Mouse (Mus musculus) MEL (cell line): Measurements from ENCODE around the gene Gm20388. TPM values are rescaled to one million over a fixed set of nuclear protein-coding genes. Genes with fewer than 3 reads are reported as not detected.

ENCODE experiments used
- DNase-seq: peaks from one replicate; pipeline ENCODE4 v3.0.0; 2011; ENCODE audit warnings: low read depth, low spot score
- H3K27ac ChIP-seq: 2 replicates; pipeline ENCODE4 v1.5.1; 2012; ENCODE audit warnings: low read depth, mild to moderate bottlenecking, control low read depth, low read length, moderate library complexity; ENCODE audit not compliant: control insufficient read depth
- H3K27me3 ChIP-seq, 2 experiments: fragments of 150-350 bp in 1 of 2; sonication (generic) in 1 of 2; 2 replicates each; pipeline ENCODE4 v1.6.1; 2012; ENCODE audit warnings: low read length in 2 of 2, mild to moderate bottlenecking in 2 of 2, improper control_type of control experiment in 1 of 2, moderate library complexity in 1 of 2; ENCODE audit not compliant: insufficient read depth in 2 of 2, control insufficient read depth in 1 of 2
- H3K36me3 ChIP-seq, 2 experiments: 2 replicates each; pipeline ENCODE4 v1.6.1; 2012 to 2014; ENCODE audit warnings: low read length in 2 of 2, improper control_type of control experiment in 1 of 2, inconsistent platforms in 1 of 2, mild to moderate bottlenecking in 1 of 2; ENCODE audit not compliant: insufficient read depth in 2 of 2, control insufficient read depth in 1 of 2
- H3K4me1 ChIP-seq, 2 experiments: fragments of 150-350 bp in 1 of 2; sonication (generic) in 1 of 2; 2 replicates each; pipeline ENCODE4 v1.6.1; 2012; ENCODE audit warnings: low read length in 2 of 2, improper control_type of control experiment in 1 of 2, mild to moderate bottlenecking in 1 of 2; ENCODE audit not compliant: insufficient read depth in 2 of 2, control insufficient read depth in 1 of 2
- H3K4me3 ChIP-seq, 2 experiments: fragments of 150-350 bp in 1 of 2; sonication (generic) in 1 of 2; 2 replicates each; pipeline ENCODE4 v1.5.1; 2012; ENCODE audit warnings: low read depth in 2 of 2, low read length in 2 of 2, mild to moderate bottlenecking in 2 of 2, moderate library complexity in 2 of 2, control low read depth in 1 of 2, improper control_type of control experiment in 1 of 2; ENCODE audit not compliant: control insufficient read depth in 1 of 2, insufficient read depth in 1 of 2
- H3K79me2 ChIP-seq: 2 replicates; pipeline ENCODE4 v1.6.1; 2012; ENCODE audit warnings: mild to moderate bottlenecking, low read length, moderate library complexity; ENCODE audit not compliant: control insufficient read depth, poor library complexity, insufficient read depth
- H3K9ac ChIP-seq: 2 replicates; pipeline ENCODE4 v1.6.1; 2012; ENCODE audit warnings: low read depth, mild to moderate bottlenecking, control low read depth, low read length, moderate library complexity; ENCODE audit not compliant: control insufficient read depth, poor library complexity, severe bottlenecking
- H3K9me3 ChIP-seq: fragments of 150-350 bp; sonication (generic); replicated peaks from 2 replicates; pipeline ENCODE4 v1.6.1; 2012; ENCODE audit warnings: mild to moderate bottlenecking, low read length, improper control_type of control experiment, moderate library complexity; ENCODE audit not compliant: insufficient read depth
- BHLHE40 ChIP-seq: IDR thresholded peaks from 2 replicates; pipeline ENCODE4 v1.6.1; 2012; ENCODE audit warnings: low read depth, mild to moderate bottlenecking, inconsistent platforms, low read length, improper control_type of control experiment, borderline replicate concordance
- CHD1 ChIP-seq: IDR thresholded peaks from 2 replicates; pipeline ENCODE4 v1.6.1; 2012; ENCODE audit warnings: low read depth, mild to moderate bottlenecking, inconsistent platforms, low read length, improper control_type of control experiment
- CHD2 ChIP-seq: IDR thresholded peaks from 2 replicates; pipeline ENCODE4 v1.6.1; 2011; ENCODE audit warnings: low read length, improper control_type of control experiment
- CTCF ChIP-seq, 3 experiments: IDR thresholded peaks in 2 of 3; conservative IDR thresholded peaks in 1 of 3; 2 replicates each; pipeline ENCODE4 v1.5.1; 2011 to 2012; ENCODE audit warnings: low read length in 3 of 3, low read depth in 2 of 3, mild to moderate bottlenecking in 2 of 3, improper control_type of control experiment in 1 of 3, inconsistent platforms in 1 of 3, mixed read lengths in 1 of 3, moderate library complexity in 1 of 3; ENCODE audit not compliant: control insufficient read depth in 1 of 3, insufficient read depth in 1 of 3, poor library complexity in 1 of 3, severe bottlenecking in 1 of 3
- E2F4 ChIP-seq: IDR thresholded peaks from 2 replicates; pipeline ENCODE4 v1.6.1; 2011; ENCODE audit warnings: low read depth, low read length, improper control_type of control experiment, borderline replicate concordance
- ELF1 ChIP-seq: IDR thresholded peaks from 2 replicates; pipeline ENCODE4 v1.6.1; 2014; ENCODE audit warnings: low read depth, mild to moderate bottlenecking, inconsistent platforms, low read length, improper control_type of control experiment, moderate library complexity
- ETS1 ChIP-seq: IDR thresholded peaks from 2 replicates; pipeline ENCODE4 v1.6.1; 2012; ENCODE audit warnings: low read depth, mild to moderate bottlenecking, inconsistent platforms, low read length, improper control_type of control experiment, moderate library complexity
- GABPA ChIP-seq: IDR thresholded peaks from 2 replicates; pipeline ENCODE4 v1.6.1; 2012; ENCODE audit warnings: low read depth, mild to moderate bottlenecking, inconsistent platforms, low read length, improper control_type of control experiment, moderate library complexity
- GATA1 ChIP-seq: IDR thresholded peaks from 2 replicates; pipeline ENCODE4 v1.6.1; 2011; ENCODE audit warnings: low read depth, low read length, improper control_type of control experiment
- HCFC1 ChIP-seq: IDR thresholded peaks from 2 replicates; pipeline ENCODE4 v1.6.1; 2012; ENCODE audit warnings: low read depth, mild to moderate bottlenecking, inconsistent platforms, low read length, improper control_type of control experiment, moderate library complexity
- JUND ChIP-seq: IDR thresholded peaks from 2 replicates; pipeline ENCODE4 v1.6.1; 2011; ENCODE audit warnings: low read depth, mild to moderate bottlenecking, improper control_type of control experiment, low read length
- KAT2A ChIP-seq: conservative IDR thresholded peaks from 2 replicates; pipeline ENCODE4 v1.6.1; 2012; ENCODE audit warnings: low read depth, low read length, improper control_type of control experiment, inconsistent platforms
- MAFK ChIP-seq: IDR thresholded peaks from 2 replicates; pipeline ENCODE4 v1.6.1; 2011; ENCODE audit warnings: low read depth, mild to moderate bottlenecking, low read length, improper control_type of control experiment, borderline replicate concordance
- MAX ChIP-seq: IDR thresholded peaks from 2 replicates; pipeline ENCODE4 v1.6.1; 2011; ENCODE audit warnings: low read length, improper control_type of control experiment
- MAZ ChIP-seq: IDR thresholded peaks from 2 replicates; pipeline ENCODE4 v1.6.1; 2012; ENCODE audit warnings: low read depth, mild to moderate bottlenecking, inconsistent platforms, low read length, improper control_type of control experiment
- MYC ChIP-seq: IDR thresholded peaks from 2 replicates; pipeline ENCODE4 v1.6.1; 2011; ENCODE audit warnings: low read depth, mild to moderate bottlenecking, low read length, improper control_type of control experiment, moderate library complexity
- NELFE ChIP-seq: IDR thresholded peaks from 2 replicates; pipeline ENCODE4 v1.6.1; 2011; ENCODE audit warnings: low read depth, low read length, improper control_type of control experiment
- NRF1 ChIP-seq: IDR thresholded peaks from 2 replicates; pipeline ENCODE4 v1.6.1; 2014; ENCODE audit warnings: low read depth, mild to moderate bottlenecking, inconsistent platforms, low read length, improper control_type of control experiment, moderate library complexity; ENCODE audit not compliant: poor library complexity, insufficient read depth, severe bottlenecking
- POLR2A ChIP-seq, 2 experiments: IDR thresholded peaks; 2 replicates each; pipeline ENCODE4 v1.6.1; 2011 to 2012; ENCODE audit warnings: low read length in 2 of 2, mild to moderate bottlenecking in 2 of 2, control low read depth in 1 of 2, improper control_type of control experiment in 1 of 2, low read depth in 1 of 2, moderate library complexity in 1 of 2; ENCODE audit not compliant: control insufficient read depth in 1 of 2, insufficient read depth in 1 of 2, poor library complexity in 1 of 2
- POLR2AphosphoS5 ChIP-seq: IDR thresholded peaks from 2 replicates; pipeline ENCODE4 v1.6.1; 2012; ENCODE audit warnings: low read depth, borderline replicate concordance, mild to moderate bottlenecking, inconsistent platforms, low read length, moderate library complexity, mixed read lengths
- RCOR1 ChIP-seq: IDR thresholded peaks from 2 replicates; pipeline ENCODE4 v1.6.1; 2012; ENCODE audit warnings: low read depth, mild to moderate bottlenecking, inconsistent platforms, low read length, improper control_type of control experiment
- SMC3 ChIP-seq: IDR thresholded peaks from 2 replicates; pipeline ENCODE4 v1.6.1; 2011; ENCODE audit warnings: low read depth, low read length, improper control_type of control experiment
- TAL1 ChIP-seq: IDR thresholded peaks from 2 replicates; pipeline ENCODE4 v1.6.1; 2012; ENCODE audit warnings: mild to moderate bottlenecking, inconsistent platforms, low read length, moderate library complexity, mixed read lengths
- TBP ChIP-seq: IDR thresholded peaks from 2 replicates; pipeline ENCODE4 v1.8.0; 2011; ENCODE audit warnings: low read depth, low read length, improper control_type of control experiment
- UBTF ChIP-seq: IDR thresholded peaks from 2 replicates; pipeline ENCODE4 v1.6.1; 2012; ENCODE audit warnings: low read depth, mild to moderate bottlenecking, inconsistent platforms, low read length, improper control_type of control experiment, moderate library complexity, borderline replicate concordance; ENCODE audit not compliant: insufficient read depth
- USF1 ChIP-seq: IDR thresholded peaks from 2 replicates; pipeline ENCODE4 v1.6.1; 2014; ENCODE audit warnings: low read depth, mild to moderate bottlenecking, inconsistent platforms, low read length, improper control_type of control experiment, moderate library complexity
- USF2 ChIP-seq, 2 experiments: IDR thresholded peaks; 2 replicates each; pipeline ENCODE4 v1.6.1; 2011 to 2012; ENCODE audit warnings: improper control_type of control experiment in 2 of 2, low read length in 2 of 2, borderline replicate concordance in 1 of 2, inconsistent platforms in 1 of 2, low read depth in 1 of 2, mild to moderate bottlenecking in 1 of 2; ENCODE audit not compliant: insufficient read depth in 1 of 2
- ZKSCAN1 ChIP-seq: IDR thresholded peaks from 2 replicates; pipeline ENCODE4 v1.6.1; 2012; ENCODE audit warnings: low read depth, mild to moderate bottlenecking, inconsistent platforms, low read length, improper control_type of control experiment, moderate library complexity
- ZMIZ1 ChIP-seq: IDR thresholded peaks from 2 replicates; pipeline ENCODE4 v1.6.1; 2012; ENCODE audit warnings: low read depth, mild to moderate bottlenecking, inconsistent platforms, low read length, improper control_type of control experiment, moderate library complexity
- polyA plus RNA-seq, 2 experiments: library from polyadenylated mRNA; stranded (reverse) in 1 of 2; unstranded in 1 of 2; fragments of >175 nt in 1 of 2; fragments of >200 nt in 1 of 2; gene quantifications; 2 replicates each; pipeline versions ENCODE4 v1.2.1 to v1.2.4; 2012; ENCODE audit warnings: low replicate concordance in 2 of 2, low read depth in 1 of 2; ENCODE audit not compliant: insufficient read length in 2 of 2, insufficient read depth in 1 of 2, missing spikeins in 1 of 2
- total RNA-seq: library from RNA; depleted of rRNA; stranded (reverse); fragments of 300-350 nt; gene quantifications from 2 replicates; pipeline ENCODE4 v1.2.3, GENCODE M21; 2012

Gm20388 gene
- total and polyA plus RNA-seq, 3 experiments, result 11.1 to 17.8 TPM; not detected in 1

DNA sequence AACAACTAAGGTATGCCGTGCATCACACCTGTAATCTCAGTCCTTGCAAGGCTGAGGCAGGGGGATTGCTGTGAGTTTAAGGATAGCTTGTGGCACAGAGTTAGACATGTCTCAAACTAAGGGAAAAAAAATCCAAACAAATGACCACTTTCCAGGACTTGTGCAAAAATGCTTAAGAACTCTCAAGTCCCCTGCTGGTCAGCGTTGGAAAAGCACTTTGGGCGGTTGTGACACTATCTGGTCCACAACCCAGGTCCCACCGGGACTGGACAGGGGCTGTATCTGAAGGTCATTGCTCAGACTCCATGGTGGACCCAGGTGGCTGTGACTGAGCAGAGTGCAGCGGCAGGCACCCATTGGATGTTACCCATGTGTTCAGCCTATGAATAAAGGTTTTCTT lies 1219.9 kb downstream of the Gm20388 start:
- Histone ChIP-seq H3K4me3 (no peak overlapping the region), H3K9me3 (no peaks in the 10 kb centered on the region), H3K79me2 (no peaks in the 10 kb centered on the region), H3K27ac (no peak overlapping the region), H3K27me3 (no peaks in the 10 kb centered on the region), H3K9ac (no peak overlapping the region), H3K4me1 (no peaks in the 10 kb centered on the region), H3K36me3 (no peaks in the 10 kb centered on the region)
- peak; percentile 60 for DNase-seq
- no peak for TF ChIP-seq GABPA
- no peak for TF ChIP-seq TBP
- no peak for TF ChIP-seq GATA1
- TF ChIP-seq JUND, result no peak
- TF ChIP-seq ELF1, result no peak
- no peak for TF ChIP-seq POLR2A (IDR thresholded peaks at IDR 0.05; ENCODE audit: control insufficient read depth in 1 of 2, insufficient read depth in 1 of 2, low read depth in 1 of 2, low read length in 2 of 2, poor library complexity in 1 of 2)
- TF ChIP-seq USF1, result no peak
- peak; percentile 42 to 68 (median 45) for TF ChIP-seq CTCF (IDR thresholded peaks at IDR 0.05 in 2 of 3, conservative IDR thresholded peaks at IDR 0.05 in 1 of 3; ENCODE audit: control insufficient read depth in 1 of 3, insufficient read depth in 1 of 3, low read depth in 2 of 3, low read length in 3 of 3, poor library complexity in 1 of 3, severe bottlenecking in 1 of 3)

DNA sequence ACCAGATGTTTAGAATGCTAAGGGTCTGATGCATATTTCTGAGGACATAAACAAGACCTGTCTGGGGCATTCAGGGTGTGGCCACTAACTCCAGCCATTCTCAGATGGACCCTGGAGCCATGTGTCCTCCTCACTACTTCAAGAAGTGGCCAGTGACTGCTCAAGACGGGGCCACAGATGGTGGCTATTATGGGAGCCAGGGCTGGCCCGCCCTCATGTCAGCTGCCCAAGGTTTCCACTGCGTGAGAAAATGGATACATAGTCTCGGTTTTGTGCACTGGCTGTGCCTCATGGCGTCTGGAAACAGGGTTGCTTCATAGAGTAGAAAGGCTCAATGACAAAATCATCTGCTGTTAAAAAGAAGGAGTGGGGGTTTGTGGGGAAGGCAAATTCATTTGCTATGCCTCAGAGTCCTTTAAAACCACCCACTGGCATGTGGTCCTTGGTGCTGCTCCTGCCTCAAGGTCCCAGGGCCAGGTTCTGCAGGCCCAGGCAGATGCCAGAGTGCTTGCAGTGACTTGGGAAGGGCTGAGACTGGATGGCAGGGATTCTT lies 1222.4 kb downstream of the Gm20388 start:
- H3K27me3 ChIP-seq, result no peaks in the 10 kb centered on the region

DNA sequence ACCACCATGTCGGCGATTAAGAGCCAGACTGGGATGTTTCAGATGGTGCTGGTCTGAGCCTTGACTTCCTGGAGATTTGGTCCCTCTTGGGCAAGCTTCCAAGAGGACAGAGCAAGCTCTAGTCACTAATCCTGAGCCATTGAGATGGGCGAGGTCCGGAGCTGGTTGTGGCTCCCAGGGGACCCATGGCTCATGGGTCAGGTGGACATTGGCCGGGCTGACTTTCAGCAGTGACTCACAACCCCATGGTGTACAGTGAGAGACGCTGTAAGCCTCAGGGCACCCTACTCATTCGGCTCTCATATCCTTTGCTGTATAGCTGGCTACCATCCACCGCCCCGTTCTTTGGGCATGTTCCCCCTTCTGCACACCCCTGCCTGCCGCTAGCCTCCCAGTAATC lies 1223.5 kb downstream of the Gm20388 start:
- no peak overlapping the region for H3K4me3 ChIP-seq
- H3K79me2 ChIP-seq, result no peaks in the 10 kb centered on the region
- no peak overlapping the region for H3K27ac ChIP-seq
- H3K9ac ChIP-seq, result no peak overlapping the region
- H3K36me3 ChIP-seq, result no peaks in the 10 kb centered on the region
- H3K27me3 ChIP-seq, result no peaks in the 10 kb centered on the region
- DNase-seq, result no peak
- H3K4me1 ChIP-seq, result no peaks in the 10 kb centered on the region
- TF ChIP-seq BHLHE40 (no peak), POLR2AphosphoS5 (no peak), ZKSCAN1 (no peak), UBTF (no peak), SMC3 (no peak), E2F4 (no peak), MAFK (no peak), TAL1 (no peak), JUND (no peak), MYC (no peak), NRF1 (no peak), CHD2 (no peak), MAZ (no peak)
- TF ChIP-seq, all 39 proteins: peak for 0
- no peaks in the 10 kb centered on the region for H3K9me3 ChIP-seq

More for the DNA sequence above, 1222.4 kb downstream of the Gm20388 start:
- no peak for TF ChIP-seq USF2 (IDR thresholded peaks at IDR 0.05; ENCODE audit: borderline replicate concordance in 1 of 2, insufficient read depth in 1 of 2, low read depth in 1 of 2, low read length in 2 of 2)
- TF ChIP-seq HCFC1, result no peak
- TF ChIP-seq ZMIZ1, result no peak
- no peak for TF ChIP-seq CTCF (IDR thresholded peaks at IDR 0.05 in 2 of 3, conservative IDR thresholded peaks at IDR 0.05 in 1 of 3; ENCODE audit: control insufficient read depth in 1 of 3, insufficient read depth in 1 of 3, low read depth in 2 of 3, low read length in 3 of 3, poor library complexity in 1 of 3, severe bottlenecking in 1 of 3)
- no peak for TF ChIP-seq GATA1
- no peak for TF ChIP-seq KAT2A
- no peak for TF ChIP-seq SMC3
- no peak for TF ChIP-seq USF1
- TF ChIP-seq POLR2AphosphoS5, result no peak
- TF ChIP-seq ETS1, result no peak
- no peak for TF ChIP-seq CHD1
- TF ChIP-seq RCOR1, result no peak
- no peak for TF ChIP-seq MAX
- no peak for TF ChIP-seq NELFE
- TF ChIP-seq MYC, result no peak
- TF ChIP-seq POLR2A (IDR thresholded peaks at IDR 0.05; ENCODE audit: control insufficient read depth in 1 of 2, insufficient read depth in 1 of 2, low read depth in 1 of 2, low read length in 2 of 2, poor library complexity in 1 of 2), result no peak
- Histone ChIP-seq H3K9me3 (no peaks in the 10 kb centered on the region), H3K4me1 (no peaks in the 10 kb centered on the region), H3K4me3 (no peak overlapping the region), H3K79me2 (no peaks in the 10 kb centered on the region), H3K9ac (no peak overlapping the region), H3K27ac (no peak overlapping the region), H3K36me3 (no peaks in the 10 kb centered on the region)
- DNase-seq, result no peak
